Mouse (Mus musculus): ENCODE results near the gene Mgea5. TPM values are rescaled to one million over a fixed set of nuclear protein-coding genes. Genes with fewer than 3 reads are reported as not detected.

The Mgea5 gene
- total and polyA plus RNA-seq, 3 experiments, result 54.4 to 67.0 TPM; not detected in 1

DNA sequence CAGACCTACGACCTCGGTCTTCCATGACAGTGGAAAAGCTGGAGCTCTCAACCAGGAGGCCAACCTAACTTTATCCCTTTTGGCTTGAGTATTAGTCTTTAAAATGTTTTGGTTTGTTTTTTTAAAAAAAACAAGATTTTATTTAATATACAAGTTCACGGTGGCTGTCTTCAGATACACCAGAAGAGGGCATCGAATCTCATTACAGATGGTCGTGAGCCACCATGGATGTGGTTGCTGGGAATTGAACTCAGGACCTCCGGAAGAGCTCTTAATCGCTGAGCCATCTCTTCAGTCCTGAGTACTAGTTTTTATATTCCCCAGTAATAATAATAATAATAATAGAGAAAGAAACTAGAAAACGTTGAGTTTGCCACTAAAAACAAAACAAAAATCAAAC lies 2.0 kb downstream of the Mgea5 start:
- Histone ChIP-seq H3K79me2 (ENCODE audit: control insufficient read depth, insufficient read depth, low read length, poor library complexity) (peaks cover 36% of the 10 kb centered on the region), H3K4me3 (ENCODE audit: control insufficient read depth in 1 of 2, insufficient read depth in 1 of 2, low read depth in 2 of 2, low read length in 2 of 2) (peak overlapping the region; percentile 25 to 70), H3K9ac (ENCODE audit: control insufficient read depth, low read depth, low read length, poor library complexity, severe bottlenecking) (peak overlapping the region; percentile 10; the same call in 1 of the 2 replicates), H3K36me3 (ENCODE audit: control insufficient read depth in 1 of 2, insufficient read depth in 2 of 2, low read length in 2 of 2) (peaks cover 14 to 22% of the 10 kb centered on the region in 2 experiments), H3K4me1 (ENCODE audit: control insufficient read depth in 1 of 2, insufficient read depth in 2 of 2, low read length in 2 of 2) (peaks cover 16 to 23% of the 10 kb centered on the region in 2 experiments), H3K27ac (ENCODE audit: control insufficient read depth, low read depth, low read length) (no peak overlapping the region), H3K9me3 (replicated peaks; ENCODE audit: insufficient read depth, low read length) (no peaks in the 10 kb centered on the region), H3K27me3 (ENCODE audit: control insufficient read depth in 1 of 2, insufficient read depth in 2 of 2, low read length in 2 of 2) (no peaks in the 10 kb centered on the region)
- TF ChIP-seq TBP (IDR thresholded peaks at IDR 0.05; ENCODE audit: low read depth, low read length), result no peak
- 0 out of 2 replicates have a peak, but pooled peaks have one; percentile 5 for TF ChIP-seq ETS1 (IDR thresholded peaks at IDR 0.05; ENCODE audit: low read depth, low read length)
- TF ChIP-seq NRF1 (IDR thresholded peaks at IDR 0.05; ENCODE audit: insufficient read depth, low read depth, low read length, poor library complexity, severe bottlenecking), result no peak
- TF ChIP-seq CTCF (IDR thresholded peaks at IDR 0.05 in 2 of 3, conservative IDR thresholded peaks at IDR 0.05 in 1 of 3; ENCODE audit: control insufficient read depth in 1 of 3, insufficient read depth in 1 of 3, low read depth in 2 of 3, low read length in 3 of 3, poor library complexity in 1 of 3, severe bottlenecking in 1 of 3), result peak in 2 of 3 experiments; percentile 12 to 22; a peak in 3 of 6 replicates
- no peak for TF ChIP-seq TAL1 (IDR thresholded peaks at IDR 0.05; ENCODE audit: low read length)
- 0 out of 2 replicates have a peak, but pooled peaks have one; percentile 22 for TF ChIP-seq CHD1 (IDR thresholded peaks at IDR 0.05; ENCODE audit: low read depth, low read length)
- TF ChIP-seq MAFK (IDR thresholded peaks at IDR 0.05; ENCODE audit: borderline replicate concordance, low read depth, low read length), result no peak
- DNase-seq (ENCODE audit: low read depth, low spot score), result no peak

DNA sequence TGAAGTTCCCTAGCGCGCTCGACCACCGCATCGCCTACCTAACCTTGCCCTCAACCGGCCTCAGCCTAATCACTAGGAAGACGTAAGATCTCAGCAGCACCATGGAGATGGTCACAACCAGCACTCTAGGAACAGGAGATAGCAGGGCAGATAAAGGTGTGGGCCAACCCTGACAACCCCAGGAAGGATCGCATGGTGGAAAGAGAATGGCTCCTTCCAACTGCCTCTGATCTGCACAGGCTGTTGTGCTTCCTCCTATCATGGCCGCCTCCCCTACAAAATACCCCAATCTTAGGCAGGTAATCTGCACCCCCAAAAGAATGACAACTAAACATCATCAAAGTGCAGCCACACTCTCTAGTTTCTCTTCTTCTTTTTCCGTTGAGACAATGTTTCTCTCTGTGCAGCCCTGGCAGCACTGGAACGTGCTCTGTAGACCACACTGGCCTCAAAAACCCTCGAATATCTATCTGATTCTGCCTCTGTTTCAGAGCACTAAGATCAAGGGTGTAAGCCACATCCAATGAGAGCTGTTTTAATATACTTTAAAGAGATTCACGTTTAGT lies 3.2 kb downstream of the Mgea5 start:
- no peaks in the 10 kb centered on the region for H3K9me3 ChIP-seq (replicated peaks; ENCODE audit: insufficient read depth, low read length)
- no peak overlapping the region for H3K9ac ChIP-seq (ENCODE audit: control insufficient read depth, low read depth, low read length, poor library complexity, severe bottlenecking)
- H3K36me3 ChIP-seq (ENCODE audit: control insufficient read depth in 1 of 2, insufficient read depth in 2 of 2, low read length in 2 of 2), result peaks cover 22 to 25% of the 10 kb centered on the region in 2 experiments
- H3K27ac ChIP-seq (ENCODE audit: control insufficient read depth, low read depth, low read length), result no peak overlapping the region
- no peak overlapping the region for H3K4me3 ChIP-seq (ENCODE audit: control insufficient read depth in 1 of 2, insufficient read depth in 1 of 2, low read depth in 2 of 2, low read length in 2 of 2)
- 0 out of 2 replicates have a peak, but pooled peaks have one; percentile 11 for TF ChIP-seq HCFC1 (IDR thresholded peaks at IDR 0.05; ENCODE audit: low read depth, low read length)
- TF ChIP-seq BHLHE40 (IDR thresholded peaks at IDR 0.05; ENCODE audit: borderline replicate concordance, low read depth, low read length), result no peak
- TF ChIP-seq EP300 (IDR thresholded peaks at IDR 0.05; ENCODE audit: low read depth in 1 of 2, low read length in 2 of 2), result 0 out of 4 replicates have a peak, but pooled peaks of 1 of the 2 experiments have one; percentile 17
- TF ChIP-seq TBP (IDR thresholded peaks at IDR 0.05; ENCODE audit: low read depth, low read length), result 0 out of 2 replicates have a peak, but pooled peaks have one; percentile 18
- TF ChIP-seq GATA1 (IDR thresholded peaks at IDR 0.05; ENCODE audit: low read depth, low read length), result 0 out of 2 replicates have a peak, but pooled peaks have one; percentile 9
- TF ChIP-seq MXI1 (IDR thresholded peaks at IDR 0.05; ENCODE audit: low read depth, low read length), result 0 out of 2 replicates have a peak, but pooled peaks have one; percentile 23
- TF ChIP-seq JUND (IDR thresholded peaks at IDR 0.05; ENCODE audit: low read depth, low read length), result no peak
- peaks cover 16 to 23% of the 10 kb centered on the region in 2 experiments for H3K4me1 ChIP-seq (ENCODE audit: control insufficient read depth in 1 of 2, insufficient read depth in 2 of 2, low read length in 2 of 2)
- no peaks in the 10 kb centered on the region for H3K27me3 ChIP-seq (ENCODE audit: control insufficient read depth in 1 of 2, insufficient read depth in 2 of 2, low read length in 2 of 2)
- DNase-seq (ENCODE audit: low read depth, low spot score), result no peak
- H3K79me2 ChIP-seq (ENCODE audit: control insufficient read depth, insufficient read depth, low read length, poor library complexity), result peaks cover 36% of the 10 kb centered on the region

All from MEL (cell line).